Comparison of ENCODE assay signal across 9 mouse cellular contexts in the genomic region with DNA sequence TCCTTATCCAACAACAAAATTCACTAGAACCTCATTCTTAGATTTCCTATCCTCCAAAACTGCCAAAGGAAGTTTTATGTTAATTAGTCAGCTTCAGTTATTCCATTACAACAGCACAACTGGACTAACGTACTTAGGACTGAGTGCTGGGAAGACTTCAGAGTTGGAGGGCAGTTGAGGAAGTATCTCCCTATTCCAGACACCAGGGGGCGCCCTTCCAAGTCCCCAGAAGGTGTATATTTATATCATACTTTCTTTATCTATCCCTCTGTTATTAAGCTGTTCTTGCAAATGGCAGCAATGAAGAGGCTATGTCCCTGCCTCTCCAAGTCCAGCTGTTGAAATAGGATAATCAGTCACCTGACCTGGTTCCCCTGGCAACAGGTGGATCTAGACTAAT.
DNase-seq lines count a peak whose midpoint lies in the region; ATAC-seq and TF ChIP-seq lines count a peak whose summit lies in the region.
"Had no signal": no experiment of that assay in that cellular context is flagged by ENCODE, and none has a peak within 500 bp of the region (broad histone marks: within the 10 kb centered on the region; RNA-seq: fewer than 3 reads in every experiment).

No protein-coding gene starts in this region.

- no peak overlapping the region for H3K4me3 ChIP-seq in lung, adult 2 months (replicated peaks; ENCODE audit: extremely low read depth, low read depth, low read length)
- no peak overlapping the region for H3K4me3 ChIP-seq in small intestine, adult 2 months (ENCODE audit: low read depth, low read length)
- no peak overlapping the region for H3K4me3 ChIP-seq in midbrain, embryonic 16.5 days (ENCODE audit: low read depth, low read length)
- H3K4me3 ChIP-seq: limb, embryonic 12.5 days had no signal

- no peak for TF ChIP-seq POLR2A in lung, adult 2 months (IDR thresholded peaks at IDR 0.05; ENCODE audit: borderline replicate concordance, extremely low read depth, low read depth, low read length)
- TF ChIP-seq POLR2A in small intestine, adult 2 months (IDR thresholded peaks at IDR 0.05; ENCODE audit: low read depth, low read length), result no peak

- no peaks in the 10 kb centered on the region for H3K36me3 ChIP-seq in small intestine, adult 2 months (ENCODE audit: control insufficient read depth, insufficient read depth, low read length)
- H3K36me3 ChIP-seq in midbrain, embryonic 16.5 days (ENCODE audit: control insufficient read depth, insufficient read depth, low read length), result no peaks in the 10 kb centered on the region
- H3K36me3 ChIP-seq: limb, embryonic 12.5 days had no signal

- TF ChIP-seq CTCF in lung, adult 2 months (IDR thresholded peaks at IDR 0.05; ENCODE audit: insufficient read depth, low read length), result peak; percentile 27; the same call in 1 of the 2 replicates
- TF ChIP-seq CTCF in small intestine, adult 2 months (IDR thresholded peaks at IDR 0.05; ENCODE audit: extremely low read depth, insufficient read length, insufficient replicate concordance, low read depth, low read length), result peak; percentile 44; the same call in 1 of the 2 replicates

- no peaks in the 10 kb centered on the region for H3K4me1 ChIP-seq in lung, adult 2 months (ENCODE audit: control insufficient read depth, insufficient read depth, low read length)
- no peaks in the 10 kb centered on the region for H3K4me1 ChIP-seq in small intestine, adult 2 months (ENCODE audit: control insufficient read depth, insufficient read depth, insufficient read length, low read length)
- peaks cover 6% of the 10 kb centered on the region; the same call in 1 of the 2 replicates for H3K4me1 ChIP-seq in midbrain, embryonic 16.5 days (ENCODE audit: control insufficient read depth, insufficient read depth, low read length)

- intact Hi-C loops in heart, postnatal 14 days (cut with DNase I), result loop anchor here (5.0 kb wide), 1 partner anchor 309 kb away; no protein-coding TSS in a partner anchor

- peak; percentile 19 for DNase-seq in CD4-positive, CD25-positive, alpha-beta regulatory T cell, adult 2 months (ENCODE audit: low read depth, low spot score)
- DNase-seq in lung, adult 2 months, result peak; percentile 6
- DNase-seq in lung, adult 18-20 months, result no peak
- DNase-seq in heart, postnatal 14 days, result peak; percentile 8 to 27

- no peaks in the 10 kb centered on the region for H3K9me3 ChIP-seq in midbrain, embryonic 16.5 days (replicated peaks; ENCODE audit: control insufficient read depth, low read length, poor library complexity, severe bottlenecking)
- H3K9me3 ChIP-seq: limb, embryonic 12.5 days had no signal

- no peak for ATAC-seq in CD4-positive, CD25-positive, alpha-beta regulatory T cell, adult 4 months
- ATAC-seq in inflammation-experienced regulatory T-cells, adult 6 months, result no peak
- ATAC-seq in midbrain, embryonic 16.5 days, result no peak

- H3K27me3 ChIP-seq in small intestine, adult 2 months (ENCODE audit: control insufficient read depth, insufficient read depth, low read length), result no peaks in the 10 kb centered on the region
- no peaks in the 10 kb centered on the region for H3K27me3 ChIP-seq in midbrain, embryonic 16.5 days (ENCODE audit: control insufficient read depth, insufficient read depth, low read depth, low read length)
- H3K27me3 ChIP-seq: limb, embryonic 12.5 days had no signal

- H3K27ac ChIP-seq in small intestine, adult 2 months (ENCODE audit: insufficient read depth, low read depth, low read length), result no peak overlapping the region
- no peak overlapping the region for H3K27ac ChIP-seq in midbrain, embryonic 16.5 days (ENCODE audit: low read length)
- H3K27ac ChIP-seq: limb, embryonic 12.5 days had no signal

- H3K4me2 ChIP-seq in midbrain, embryonic 16.5 days (ENCODE audit: low read length), result no peak overlapping the region
- H3K4me2 ChIP-seq: limb, embryonic 12.5 days had no signal

- 20% methylated on average over 2 of the region's 2 CpGs for WGBS in lung, adult 2 months
- WGBS in small intestine, adult 2 months, result 23% methylated on average over 2 of the region's 2 CpGs
- WGBS in midbrain, embryonic 16.5 days, result 30% methylated on average over 2 of the region's 2 CpGs

- H3K9ac ChIP-seq in midbrain, embryonic 16.5 days (ENCODE audit: low read depth, low read length), result no peak overlapping the region
- H3K9ac ChIP-seq: limb, embryonic 12.5 days had no signal

Comparison
In these comparisons a context has a peak if more than half of its experiments do, and no peak if none do; other contexts are left out.
1. DNase-seq: peak in CD4-positive, CD25-positive, alpha-beta regulatory T cell, adult 2 months (single experiment), lung, adult 2 months (single experiment) and heart, postnatal 14 days (2 of 2); none in lung, adult 18-20 months (0 of 2).